Mouse (Mus musculus) neutrophil, adult 83 days (primary cell): ENCODE data around the gene Cox7a2. TPM values are rescaled to one million over a fixed set of nuclear protein-coding genes. Genes with fewer than 3 reads are reported as not detected.

ENCODE experiments used
- total RNA-seq, 2 experiments: library from RNA; stranded (reverse); gene quantifications; one replicate each; pipeline ENCODE4 v1.2.4; 2023

The Cox7a2 gene
- 100 to 1,000 TPM; 125 to 126 TPM for total RNA-seq

GRCm38 (mm10) chr9:79759385-79760005, at the start of gene Cox7a2:
Gene Cox7a2 (minus strand): TSS chr9:79759878.

GRCm38 (mm10) chr9:79792841-79793835, 33.5 kb upstream of the Cox7a2 start, which contains the start of gene Tmem30a:
Gene Tmem30a (minus strand): TSS chr9:79793507.

GRCm38 (mm10) chr9:79718481-79719370, 41.0 kb downstream of the Cox7a2 start, which contains the start of gene Col12a1:
Gene Col12a1 (minus strand): TSS chr9:79718831.

Other genes starting within 250 kb of the Cox7a2 start
- under 1 TPM; 0.13 to 0.35 TPM for gene Col12a1, start 41.0 kb downstream of the Cox7a2 start, total RNA-seq
- gene Tmem30a, start 33.6 kb upstream of the Cox7a2 start, total RNA-seq = 10 to 100 TPM; 51.5 to 62.5 TPM